Mouse (Mus musculus) small intestine, adult 2 months (tissue): ENCODE data around the gene Rps6ka5.

ENCODE experiments used
- CTCF ChIP-seq: fragments of 200-500 bp; IDR thresholded peaks from 2 replicates; pipeline ENCODE4 v1.5.1; 2012; ENCODE audit warnings: low read depth, mild to moderate bottlenecking, control low read depth, inconsistent platforms, low read length, moderate library complexity, mixed read lengths; ENCODE audit not compliant: insufficient replicate concordance, insufficient read length; ENCODE audit errors: extremely low read depth
- POLR2A ChIP-seq: fragments of 200-500 bp; IDR thresholded peaks from 2 replicates; pipeline ENCODE4 v1.6.1; 2012; ENCODE audit warnings: low read depth, mild to moderate bottlenecking, control low read depth, inconsistent platforms, low read length, moderate library complexity

DNA sequence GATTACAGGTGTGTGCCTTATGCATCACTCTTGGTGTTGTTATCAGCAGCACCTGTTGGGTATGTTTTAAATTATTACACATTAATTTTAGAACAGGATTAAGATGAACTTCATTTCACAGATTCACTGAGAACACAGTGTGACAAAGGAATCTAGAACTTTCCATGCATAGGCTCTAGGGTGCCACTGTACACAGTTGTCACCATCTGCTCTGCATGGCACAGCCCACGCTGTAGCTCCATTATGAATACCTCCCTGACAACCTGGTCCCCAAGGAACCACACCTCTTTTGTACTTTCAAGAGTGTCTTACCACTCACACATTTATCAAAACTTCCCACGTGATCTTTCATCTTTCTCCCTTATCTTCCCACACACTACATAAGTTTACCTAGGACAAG lies 140.2 kb downstream of the Rps6ka5 start:
- TF ChIP-seq POLR2A = no peak
- TF ChIP-seq CTCF = no peak
